Mouse (Mus musculus): ENCODE results near the gene Card9. TPM values are rescaled to one million over a fixed set of nuclear protein-coding genes. Genes with fewer than 3 reads are reported as not detected.

The Card9 gene
- polyA plus RNA-seq, 1 experiment from 2014 or later = 2.1 TPM

DNA sequence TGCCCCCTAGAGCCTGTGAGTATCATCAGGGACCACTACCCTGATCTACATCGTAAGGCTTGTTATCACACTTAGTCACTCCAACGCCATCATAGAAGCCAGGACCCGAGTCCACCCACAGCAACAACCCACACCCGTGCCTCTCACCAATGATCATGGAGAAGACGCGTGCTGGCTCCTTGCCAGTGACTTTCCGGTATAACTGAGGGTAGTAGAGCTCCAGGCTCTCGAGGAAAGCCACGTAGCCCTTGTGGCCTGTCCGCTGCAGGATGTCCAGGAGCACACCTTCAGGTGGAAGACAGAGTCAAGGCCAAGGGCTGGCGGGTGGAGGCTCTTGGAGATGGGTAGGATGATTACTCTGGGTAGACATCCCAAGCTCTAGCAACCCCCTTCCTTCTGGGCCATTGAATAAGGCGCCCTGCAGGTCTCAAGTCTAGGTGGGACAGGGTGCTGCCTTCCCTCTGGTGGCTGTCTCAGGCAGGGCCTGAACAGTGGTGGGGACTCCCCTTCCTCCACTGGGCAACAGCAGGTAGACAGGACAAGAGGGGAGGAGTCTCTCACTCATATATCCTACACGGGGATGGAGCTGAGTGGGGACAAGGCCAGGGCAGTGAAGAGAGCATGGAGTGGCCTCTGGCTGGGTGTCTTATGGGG, 1.9 kb downstream of the Card9 start:
- H3K9ac ChIP-seq (ENCODE audit: low read depth, low read length) = no peak overlapping the region
- 0 out of 2 replicates have a peak, but pooled peaks cover 8% of the 10 kb centered on the region for H3K36me3 ChIP-seq (ENCODE audit: control insufficient read depth, insufficient read depth, low read length)
- no peak for ATAC-seq (ENCODE audit: low read depth)
- WGBS = 85% methylated on average over 13 of the region's 13 CpGs
- no peak for DNase-seq (ENCODE audit: low spot score)
- H3K9me3 ChIP-seq (ENCODE audit: control insufficient read depth, low read length) = no peaks in the 10 kb centered on the region
- H3K4me3 ChIP-seq (ENCODE audit: low read depth, low read length) = no peak overlapping the region
- H3K27me3 ChIP-seq (replicated peaks; ENCODE audit: control insufficient read depth, insufficient read depth, low read length) = no peaks in the 10 kb centered on the region
- no peaks in the 10 kb centered on the region for H3K4me1 ChIP-seq (ENCODE audit: control insufficient read depth, insufficient read depth, low read length)
- H3K27ac ChIP-seq (replicated peaks; ENCODE audit: low read depth, low read length) = no peak overlapping the region
- no peak overlapping the region for H3K4me2 ChIP-seq (ENCODE audit: low read depth, low read length)

- no peaks in the 10 kb centered on the region for H3K27me3 ChIP-seq (replicated peaks; ENCODE audit: control insufficient read depth, insufficient read depth, low read length)
- H3K4me2 ChIP-seq (ENCODE audit: low read depth, low read length) = no peak overlapping the region
- no peak overlapping the region for H3K9ac ChIP-seq (ENCODE audit: low read depth, low read length)
- ATAC-seq (ENCODE audit: low read depth) (no peak), DNase-seq (ENCODE audit: low spot score) (no peak)
- peaks cover 5% of the 10 kb centered on the region; the same call in 1 of the 2 replicates for H3K4me1 ChIP-seq (ENCODE audit: control insufficient read depth, insufficient read depth, low read length)
- no peak overlapping the region for H3K27ac ChIP-seq (replicated peaks; ENCODE audit: low read depth, low read length)
- H3K4me3 ChIP-seq (ENCODE audit: low read depth, low read length) = no peak overlapping the region
- H3K9me3 ChIP-seq (ENCODE audit: control insufficient read depth, low read length) = no peaks in the 10 kb centered on the region
- no peaks in the 10 kb centered on the region for H3K36me3 ChIP-seq (ENCODE audit: control insufficient read depth, insufficient read depth, low read length)
- 43% methylated on average over 15 of the region's 15 CpGs for WGBS
Observed at GRCm38 (mm10) chr2:26357484-26357883, 3.2 kb downstream of the Card9 start.

DNA sequence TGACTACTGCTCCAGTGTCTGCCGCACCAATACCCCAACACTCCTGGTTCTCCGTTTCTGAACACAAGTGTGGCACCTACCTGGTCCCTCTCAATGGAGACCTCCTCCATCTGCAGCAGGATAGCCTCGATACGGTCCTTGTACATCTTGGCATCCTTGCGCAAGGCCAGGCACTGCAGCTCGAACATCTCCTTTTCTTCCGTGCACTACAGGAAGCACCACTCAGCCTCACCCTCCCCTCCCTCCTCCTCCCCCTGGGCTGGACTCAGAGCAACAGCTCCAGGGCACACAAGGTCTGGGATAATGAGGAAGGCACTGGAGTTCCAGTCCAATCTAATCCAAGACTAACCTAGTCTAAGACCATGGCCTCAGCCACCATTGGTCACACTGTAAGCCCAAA, 4.0 kb downstream of the Card9 start:
- no peaks in the 10 kb centered on the region for H3K27me3 ChIP-seq (replicated peaks; ENCODE audit: control insufficient read depth, insufficient read depth, low read length)
- DNase-seq (ENCODE audit: low spot score) (no peak), ATAC-seq (ENCODE audit: low read depth) (no peak)
- no peaks in the 10 kb centered on the region for H3K9me3 ChIP-seq (ENCODE audit: control insufficient read depth, low read length)
- no peak overlapping the region for H3K27ac ChIP-seq (replicated peaks; ENCODE audit: low read depth, low read length)
- 72% methylated on average over 7 of the region's 7 CpGs for WGBS
- no peak overlapping the region for H3K4me2 ChIP-seq (ENCODE audit: low read depth, low read length)
- peaks cover 6% of the 10 kb centered on the region; the same call in 1 of the 2 replicates for H3K4me1 ChIP-seq (ENCODE audit: control insufficient read depth, insufficient read depth, low read length)
- no peaks in the 10 kb centered on the region for H3K36me3 ChIP-seq (ENCODE audit: control insufficient read depth, insufficient read depth, low read length)
- H3K4me3 ChIP-seq (ENCODE audit: low read depth, low read length) = no peak overlapping the region
- no peak overlapping the region for H3K9ac ChIP-seq (ENCODE audit: low read depth, low read length)

DNA sequence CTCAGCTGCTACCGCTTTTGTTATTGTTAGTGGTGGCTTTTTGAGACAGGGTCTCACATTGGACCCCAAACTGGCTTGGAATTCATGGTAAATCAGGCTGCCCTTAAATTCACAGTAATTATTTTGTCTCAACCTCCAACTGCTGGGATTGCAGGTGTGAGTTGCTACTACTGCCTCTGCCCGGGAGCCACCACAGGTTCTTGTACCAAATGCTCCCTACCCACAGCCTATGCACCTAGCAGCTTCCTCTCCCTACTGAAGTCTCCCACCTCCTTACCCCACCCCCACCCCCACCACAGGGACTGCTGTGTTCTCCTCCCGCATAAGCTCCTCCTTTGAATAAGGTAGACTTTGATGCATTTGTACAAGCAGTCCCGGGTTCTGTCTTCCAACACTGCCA, 4.5 kb downstream of the Card9 start:
- Histone ChIP-seq H3K4me2 (ENCODE audit: low read depth, low read length) (no peak overlapping the region), H3K4me1 (ENCODE audit: control insufficient read depth, insufficient read depth, low read length) (peaks cover 6% of the 10 kb centered on the region; the same call in 1 of the 2 replicates), H3K27ac (replicated peaks; ENCODE audit: low read depth, low read length) (no peak overlapping the region), H3K4me3 (ENCODE audit: low read depth, low read length) (no peak overlapping the region), H3K9ac (ENCODE audit: low read depth, low read length) (no peak overlapping the region), H3K27me3 (replicated peaks; ENCODE audit: control insufficient read depth, insufficient read depth, low read length) (no peaks in the 10 kb centered on the region), H3K36me3 (ENCODE audit: control insufficient read depth, insufficient read depth, low read length) (no peaks in the 10 kb centered on the region), H3K9me3 (ENCODE audit: control insufficient read depth, low read length) (no peaks in the 10 kb centered on the region)
- ATAC-seq (ENCODE audit: low read depth) = no peak
- DNase-seq (ENCODE audit: low spot score) = no peak
- WGBS = 82% methylated on average over 4 of the region's 4 CpGs

DNA sequence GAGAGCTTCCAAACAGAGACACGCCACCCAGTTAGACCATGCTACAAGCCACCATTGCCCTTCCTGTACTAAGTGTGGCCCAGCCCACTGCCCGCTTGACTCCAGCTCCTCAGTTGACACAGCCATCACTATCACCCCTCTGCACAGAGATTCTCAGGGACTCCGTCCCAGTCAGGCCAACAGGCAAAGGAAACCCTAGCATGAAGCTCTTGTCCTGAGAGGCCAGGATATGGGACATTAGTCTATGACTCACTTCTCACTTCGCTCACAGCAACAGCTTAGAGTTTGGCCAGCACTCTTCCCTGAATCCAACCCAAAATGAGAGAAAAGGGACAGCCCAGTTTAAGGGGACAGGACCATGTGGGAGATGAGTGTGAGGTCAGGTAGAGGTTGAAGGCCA, 6.3 kb downstream of the Card9 start:
- no peak overlapping the region for H3K4me2 ChIP-seq (ENCODE audit: low read depth, low read length)
- H3K36me3 ChIP-seq (ENCODE audit: control insufficient read depth, insufficient read depth, low read length) = peaks cover 11% of the 10 kb centered on the region; the same call in 1 of the 2 replicates
- 92% methylated on average over 4 of the region's 4 CpGs for WGBS
- ATAC-seq (ENCODE audit: low read depth) = no peak
- H3K9me3 ChIP-seq (ENCODE audit: control insufficient read depth, low read length) = no peaks in the 10 kb centered on the region
- H3K4me1 ChIP-seq (ENCODE audit: control insufficient read depth, insufficient read depth, low read length) = peaks cover 12% of the 10 kb centered on the region; the same call in 1 of the 2 replicates
- no peak overlapping the region for H3K27ac ChIP-seq (replicated peaks; ENCODE audit: low read depth, low read length)
- no peak overlapping the region for H3K4me3 ChIP-seq (ENCODE audit: low read depth, low read length)
- no peak overlapping the region for H3K9ac ChIP-seq (ENCODE audit: low read depth, low read length)
- H3K27me3 ChIP-seq (replicated peaks; ENCODE audit: control insufficient read depth, insufficient read depth, low read length) = no peaks in the 10 kb centered on the region
- no peak for DNase-seq (ENCODE audit: low spot score)

DNA sequence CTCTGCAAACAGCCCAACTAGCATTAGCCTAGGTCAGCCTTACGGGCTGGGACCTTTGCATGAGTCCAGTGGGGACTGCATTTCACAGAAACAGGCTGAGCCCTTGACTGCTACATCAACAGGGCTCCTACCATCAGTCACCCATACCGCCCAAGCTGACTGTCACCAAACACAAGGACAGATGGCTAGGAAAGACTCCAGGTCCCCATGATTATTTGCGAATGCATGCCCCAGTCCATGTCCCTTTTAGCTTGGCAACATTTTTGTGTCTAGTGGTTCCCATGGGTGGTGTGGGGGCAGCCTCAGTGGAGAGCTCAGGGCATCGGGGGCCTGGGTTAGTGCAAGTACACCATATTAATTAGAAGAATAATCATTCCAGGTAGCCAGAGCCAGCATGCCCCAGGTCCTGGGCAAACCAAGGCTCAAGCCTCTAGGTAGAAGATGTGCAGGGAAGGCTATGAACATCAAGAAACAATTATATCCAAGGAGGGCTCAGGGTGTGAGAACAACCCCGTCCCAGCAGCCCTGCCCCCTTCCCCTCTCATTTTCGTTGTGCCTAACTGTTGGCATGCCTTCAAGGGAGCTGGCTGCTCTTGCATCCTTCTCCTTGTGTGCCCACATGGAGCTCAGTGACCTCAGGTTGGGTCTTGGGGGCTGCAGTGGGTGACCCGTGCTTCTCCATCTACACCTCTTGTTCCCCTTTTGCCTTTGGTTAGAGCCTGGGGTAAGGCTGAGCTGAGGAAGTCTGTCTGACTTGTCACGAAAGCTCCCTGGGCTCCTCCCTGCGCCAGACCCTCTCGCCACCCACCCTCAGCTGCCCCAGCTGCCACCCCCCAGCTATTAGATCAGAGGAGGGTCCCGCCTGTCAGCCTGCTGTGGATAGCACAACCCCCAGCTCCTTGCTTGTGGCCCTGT, 7.4 kb downstream of the Card9 start:
- DNase-seq (ENCODE audit: low spot score) (no peak), ATAC-seq (ENCODE audit: low read depth) (no peak)
- Histone ChIP-seq H3K4me2 (ENCODE audit: low read depth, low read length) (peak overlapping the region; percentile 98), H3K9ac (ENCODE audit: low read depth, low read length) (peak overlapping the region; percentile 96; the same call in 1 of the 2 replicates), H3K27ac (replicated peaks; ENCODE audit: low read depth, low read length) (no peak overlapping the region), H3K36me3 (ENCODE audit: control insufficient read depth, insufficient read depth, low read length) (peaks cover 20% of the 10 kb centered on the region; the same call in 1 of the 2 replicates), H3K9me3 (ENCODE audit: control insufficient read depth, low read length) (no peaks in the 10 kb centered on the region), H3K4me3 (ENCODE audit: low read depth, low read length) (peak overlapping the region; percentile 90; the same call in 1 of the 2 replicates), H3K4me1 (ENCODE audit: control insufficient read depth, insufficient read depth, low read length) (peaks cover 12% of the 10 kb centered on the region; the same call in 1 of the 2 replicates), H3K27me3 (replicated peaks; ENCODE audit: control insufficient read depth, insufficient read depth, low read length) (no peaks in the 10 kb centered on the region)
- WGBS = 85% methylated on average over 11 of the region's 11 CpGs

- ATAC-seq (ENCODE audit: low read depth) (peak; percentile 20; the same call in 1 of the 2 replicates), DNase-seq (ENCODE audit: low spot score) (no peak)
- no peaks in the 10 kb centered on the region for H3K9me3 ChIP-seq (ENCODE audit: control insufficient read depth, low read length)
- peaks cover 29% of the 10 kb centered on the region; the same call in 1 of the 2 replicates for H3K36me3 ChIP-seq (ENCODE audit: control insufficient read depth, insufficient read depth, low read length)
- H3K4me1 ChIP-seq (ENCODE audit: control insufficient read depth, insufficient read depth, low read length) = peaks cover 12% of the 10 kb centered on the region; the same call in 1 of the 2 replicates
- H3K27me3 ChIP-seq (replicated peaks; ENCODE audit: control insufficient read depth, insufficient read depth, low read length) = no peaks in the 10 kb centered on the region
- peak overlapping the region; percentile 96 for H3K9ac ChIP-seq (ENCODE audit: low read depth, low read length)
- H3K4me3 ChIP-seq (ENCODE audit: low read depth, low read length) = peak overlapping the region; percentile 90
- H3K27ac ChIP-seq (replicated peaks; ENCODE audit: low read depth, low read length) = peak overlapping the region; percentile 24; the same call in 1 of the 2 replicates
- WGBS = 2% methylated on average over 34 of the region's 36 CpGs
- peak overlapping the region; percentile 98 for H3K4me2 ChIP-seq (ENCODE audit: low read depth, low read length)
Observed at GRCm38 (mm10) chr2:26352291-26352910, 8.3 kb downstream of the Card9 start.

Measured in embryonic facial prominence, embryonic 14.5 days (tissue).